Mouse (Mus musculus) hindbrain, embryonic 14.5 days (tissue): ENCODE measurements around the gene Alpk1. TPM values are rescaled to one million over a fixed set of nuclear protein-coding genes. Genes with fewer than 3 reads are reported as not detected.
A peak's percentile ranks its signal among the peaks of the same experiment; 100 is the strongest.

Experiments
- ATAC-seq: fragments of 200-750 bp; cut with Nextera tagmentation; 2 replicates; pipeline ENCODE4 v1.8.0; 2017; ENCODE audit warnings: moderate number of reproducible peaks, mild to moderate bottlenecking, moderate TSS enrichment, moderate library complexity; ENCODE audit not compliant: low FRiP score
- DNase-seq: peaks from one replicate; pipeline ENCODE4 v3.0.0-alpha.2; 2015; ENCODE audit warnings: low spot score
- H3K27ac ChIP-seq: fragments of 300-500 bp; sonication (generic); 2 replicates; pipeline ENCODE4 v1.5.1; 2014; ENCODE audit warnings: mild to moderate bottlenecking, moderate library complexity
- H3K27me3 ChIP-seq: fragments of 300-500 bp; sonication (generic); 2 replicates; pipeline ENCODE4 v1.6.1; 2014; ENCODE audit warnings: mild to moderate bottlenecking, low read length, mixed read lengths; ENCODE audit not compliant: control insufficient read depth, insufficient read depth
- H3K36me3 ChIP-seq: fragments of 300-500 bp; sonication (generic); replicated peaks from 2 replicates; pipeline ENCODE4 v1.6.1; 2014; ENCODE audit not compliant: control insufficient read depth, insufficient read depth
- H3K4me1 ChIP-seq: fragments of 300-500 bp; sonication (generic); replicated peaks from 2 replicates; pipeline ENCODE4 v1.6.1; 2014; ENCODE audit warnings: antibody characterized with exemption, low read length, mixed read lengths; ENCODE audit not compliant: control insufficient read depth, insufficient read depth
- H3K4me2 ChIP-seq: fragments of 300-500 bp; sonication (generic); replicated peaks from 2 replicates; pipeline ENCODE4 v1.6.1; 2014; ENCODE audit warnings: mild to moderate bottlenecking, moderate library complexity
- H3K4me3 ChIP-seq: fragments of 300-500 bp; sonication (generic); replicated peaks from 2 replicates; pipeline ENCODE4 v1.5.1; 2014; ENCODE audit warnings: mild to moderate bottlenecking, low read length
- H3K9ac ChIP-seq: fragments of 300-500 bp; sonication (generic); 2 replicates; pipeline ENCODE4 v1.6.1; 2014
- H3K9me3 ChIP-seq: fragments of 300-500 bp; sonication (generic); 2 replicates; pipeline ENCODE4 v1.6.1; 2016; ENCODE audit warnings: low read length; ENCODE audit not compliant: control insufficient read depth
- WGBS: fragments of 180-500 bp; shearing (Covaris S2); extraction: QIAGEN DNeasy Blood & Tissue Kit; methylation state at CpG from one replicate; pipeline ENCODE4 v1.1.7; 2014; 5-methylcytosine and 5-hydroxymethylcytosine counted together
- polyA plus RNA-seq: library from polyadenylated mRNA; unstranded; fragments of >200 nt; fragmentation: Nextera tagmentation; extraction: Ambion mirVana; gene quantifications from 2 replicates; pipeline ENCODE4 v1.2.1, GENCODE M21; 2014

The Alpk1 gene
- polyA plus RNA-seq, 1 experiment from 2014 or later = 0.91 TPM

GRCm38 (mm10) chr3:127780921-127781320 lies 594 bp upstream of the Alpk1 start:
- no peak for DNase-seq
- ATAC-seq = no peak

GRCm38 (mm10) chr3:127769146-127769545 lies 11.2 kb downstream of the Alpk1 start:
- H3K27ac ChIP-seq = no peak overlapping the region
- H3K4me2 ChIP-seq = no peak overlapping the region
- ATAC-seq = no peak
- WGBS = 90% methylated on average over 11 of the region's 11 CpGs
- H3K36me3 ChIP-seq = no peaks in the 10 kb centered on the region
- no peak overlapping the region for H3K4me3 ChIP-seq
- no peaks in the 10 kb centered on the region for H3K27me3 ChIP-seq
- no peak for DNase-seq
- no peaks in the 10 kb centered on the region for H3K4me1 ChIP-seq
- no peak overlapping the region for H3K9ac ChIP-seq
- H3K9me3 ChIP-seq = no peaks in the 10 kb centered on the region

More at GRCm38 (mm10) chr3:127780921-127781320, 594 bp upstream of the Alpk1 start:
- Histone ChIP-seq H3K4me3 (no peak overlapping the region), H3K4me1 (no peaks in the 10 kb centered on the region), H3K9ac (no peak overlapping the region), H3K27me3 (no peaks in the 10 kb centered on the region), H3K4me2 (no peak overlapping the region), H3K9me3 (no peaks in the 10 kb centered on the region), H3K27ac (no peak overlapping the region), H3K36me3 (no peaks in the 10 kb centered on the region)
- WGBS = 96% methylated on average over 9 of the region's 9 CpGs

GRCm38 (mm10) chr3:127765971-127766370 lies 14.4 kb downstream of the Alpk1 start:
- Histone ChIP-seq H3K9me3 (no peaks in the 10 kb centered on the region), H3K4me1 (no peaks in the 10 kb centered on the region), H3K27me3 (peaks cover 12% of the 10 kb centered on the region; the same call in 1 of the 2 replicates), H3K4me3 (no peak overlapping the region), H3K4me2 (no peak overlapping the region), H3K27ac (no peak overlapping the region), H3K9ac (no peak overlapping the region), H3K36me3 (no peaks in the 10 kb centered on the region)
- ATAC-seq = no peak
- no peak for DNase-seq
- 77% methylated on average over 3 of the region's 3 CpGs for WGBS

GRCm38 (mm10) chr3:127764541-127764940 lies 15.8 kb downstream of the Alpk1 start:
- ATAC-seq (no peak), DNase-seq (no peak)
- Histone ChIP-seq H3K4me2 (no peak overlapping the region), H3K4me3 (no peak overlapping the region), H3K36me3 (no peaks in the 10 kb centered on the region), H3K27ac (no peak overlapping the region), H3K27me3 (peaks cover 22% of the 10 kb centered on the region), H3K9ac (no peak overlapping the region), H3K9me3 (no peaks in the 10 kb centered on the region), H3K4me1 (no peaks in the 10 kb centered on the region)
- 62% methylated on average over 5 of the region's 5 CpGs for WGBS

GRCm38 (mm10) chr3:127763076-127763612 lies 17.2 kb downstream of the Alpk1 start:
- peak; percentile 66 for DNase-seq
- Histone ChIP-seq H3K4me3 (no peak overlapping the region), H3K9me3 (no peaks in the 10 kb centered on the region), H3K27ac (no peak overlapping the region), H3K9ac (no peak overlapping the region), H3K27me3 (peaks cover 29% of the 10 kb centered on the region), H3K4me1 (no peaks in the 10 kb centered on the region), H3K4me2 (no peak overlapping the region), H3K36me3 (no peaks in the 10 kb centered on the region)
- 25% methylated on average over 7 of the region's 7 CpGs for WGBS
- ATAC-seq = no peak

- Histone ChIP-seq H3K4me1 (no peaks in the 10 kb centered on the region), H3K9ac (no peak overlapping the region), H3K27me3 (peaks cover 36% of the 10 kb centered on the region), H3K27ac (no peak overlapping the region), H3K4me2 (no peak overlapping the region), H3K36me3 (no peaks in the 10 kb centered on the region), H3K9me3 (no peaks in the 10 kb centered on the region), H3K4me3 (no peak overlapping the region)
- ATAC-seq = no peak
- WGBS = 65% methylated on average over 8 of the region's 8 CpGs
- DNase-seq = no peak
These were observed 17.9 kb downstream of the Alpk1 start for GRCm38 (mm10) chr3:127762403-127762802.

- no peaks in the 10 kb centered on the region for H3K4me1 ChIP-seq
- WGBS = 13% methylated on average over 8 of the region's 8 CpGs
- H3K4me3 ChIP-seq = no peak overlapping the region
- H3K27me3 ChIP-seq = peaks cover 66% of the 10 kb centered on the region
- ATAC-seq (0 out of 2 replicates have a peak, but pooled peaks have one; percentile 60), DNase-seq (peak; percentile 85)
- H3K9ac ChIP-seq = no peak overlapping the region
- H3K9me3 ChIP-seq = no peaks in the 10 kb centered on the region
- H3K4me2 ChIP-seq = no peak overlapping the region
- no peak overlapping the region for H3K27ac ChIP-seq
- H3K36me3 ChIP-seq = no peaks in the 10 kb centered on the region
These were observed 21.1 kb downstream of the Alpk1 start for GRCm38 (mm10) chr3:127759212-127759611.

- Histone ChIP-seq H3K9ac (no peak overlapping the region), H3K4me1 (no peaks in the 10 kb centered on the region), H3K4me2 (no peak overlapping the region), H3K27ac (no peak overlapping the region), H3K36me3 (no peaks in the 10 kb centered on the region), H3K4me3 (no peak overlapping the region), H3K27me3 (peaks cover 69% of the 10 kb centered on the region), H3K9me3 (no peaks in the 10 kb centered on the region)
- 26% methylated on average over 4 of the region's 4 CpGs for WGBS
- no peak for ATAC-seq
- DNase-seq = no peak
These were observed 21.5 kb downstream of the Alpk1 start for GRCm38 (mm10) chr3:127758806-127759205.

- Histone ChIP-seq H3K4me2 (no peak overlapping the region), H3K27me3 (peaks cover 78% of the 10 kb centered on the region), H3K4me3 (no peak overlapping the region), H3K36me3 (no peaks in the 10 kb centered on the region), H3K4me1 (no peaks in the 10 kb centered on the region), H3K27ac (no peak overlapping the region), H3K9me3 (no peaks in the 10 kb centered on the region), H3K9ac (no peak overlapping the region)
- no peak for ATAC-seq
- DNase-seq = no peak
These were observed 22.4 kb downstream of the Alpk1 start for GRCm38 (mm10) chr3:127757886-127758301.

GRCm38 (mm10) chr3:127756458-127756857 lies 23.9 kb downstream of the Alpk1 start:
- peaks cover 75% of the 10 kb centered on the region for H3K27me3 ChIP-seq
- no peaks in the 10 kb centered on the region for H3K4me1 ChIP-seq
- no peak overlapping the region for H3K4me2 ChIP-seq
- ATAC-seq (no peak), DNase-seq (no peak)
- H3K4me3 ChIP-seq = no peak overlapping the region
- no peaks in the 10 kb centered on the region for H3K36me3 ChIP-seq
- no peak overlapping the region for H3K27ac ChIP-seq
- WGBS = 90% methylated on average over 6 of the region's 6 CpGs
- H3K9ac ChIP-seq = no peak overlapping the region
- no peaks in the 10 kb centered on the region for H3K9me3 ChIP-seq
